Mouse (Mus musculus) liver (tissue): ENCODE data around the gene Tcf7l1.
A peak's percentile ranks its signal among the peaks of the same experiment; 100 is the strongest.

Experiments used
- DNase-seq: peaks from one replicate; pipeline ENCODE4 v3.0.0-alpha.2; 2020; ENCODE audit warnings: mixed read lengths

Tcf7l1 gene

GRCm38 (mm10) chr6:72788892-72789699 lies at the start of gene Tcf7l1:
Gene Tcf7l1 (minus strand): TSS chr6:72789254.
- DNase-seq, result peak; percentile 83

GRCm38 (mm10) chr6:72837756-72838155 lies 48.7 kb upstream of the Tcf7l1 start:
- no peak for DNase-seq

- DNase-seq, result no peak
Measured at GRCm38 (mm10) chr6:72834518-72834917, 45.5 kb upstream of the Tcf7l1 start.

- DNase-seq, result no peak
Measured at GRCm38 (mm10) chr6:72831858-72832257, 42.8 kb upstream of the Tcf7l1 start.

- DNase-seq, result peak; percentile 57
Measured at GRCm38 (mm10) chr6:72831276-72831675, 42.2 kb upstream of the Tcf7l1 start.

DNA sequence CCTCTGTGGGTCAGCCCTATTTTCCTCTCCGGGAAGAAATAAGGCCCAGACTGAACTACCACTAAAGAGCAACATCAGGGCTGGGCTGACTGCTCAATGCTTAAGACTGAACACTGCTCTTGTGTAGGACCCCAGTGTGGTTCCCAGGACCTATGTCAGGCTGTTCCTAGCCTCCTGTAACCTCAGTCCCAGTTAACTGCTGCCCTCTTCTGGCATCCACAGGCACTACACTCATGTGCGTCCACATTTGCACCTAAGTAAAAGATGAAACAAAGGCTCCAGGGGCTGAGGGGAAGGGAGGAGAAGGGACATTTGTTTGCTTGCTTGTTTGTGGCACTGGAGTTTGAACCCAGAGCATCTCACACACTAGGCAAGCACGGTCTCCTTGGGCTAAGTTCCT lies 39.8 kb upstream of the Tcf7l1 start:
- peak; percentile 52 for DNase-seq

DNA sequence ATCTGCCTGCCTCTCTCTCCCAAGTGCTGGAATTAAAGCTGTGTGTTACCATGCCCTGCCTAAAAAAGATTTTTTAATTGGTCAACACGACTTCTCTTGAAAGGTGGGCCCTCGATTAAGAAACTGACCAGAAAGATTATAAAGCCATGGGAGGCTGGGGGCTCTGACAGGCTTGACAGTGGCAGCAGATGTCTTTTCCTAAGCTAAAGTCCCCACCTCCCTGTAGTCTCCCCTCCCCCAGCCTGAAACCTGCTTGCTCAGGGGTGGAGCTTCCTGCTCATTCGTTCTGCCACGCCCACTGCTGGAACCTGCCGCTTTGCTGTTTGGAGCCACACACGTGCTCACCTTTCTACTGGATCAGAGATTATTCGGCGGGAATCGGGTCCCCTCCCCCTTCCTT lies 39.0 kb upstream of the Tcf7l1 start:
- peak; percentile 16 for DNase-seq

DNA sequence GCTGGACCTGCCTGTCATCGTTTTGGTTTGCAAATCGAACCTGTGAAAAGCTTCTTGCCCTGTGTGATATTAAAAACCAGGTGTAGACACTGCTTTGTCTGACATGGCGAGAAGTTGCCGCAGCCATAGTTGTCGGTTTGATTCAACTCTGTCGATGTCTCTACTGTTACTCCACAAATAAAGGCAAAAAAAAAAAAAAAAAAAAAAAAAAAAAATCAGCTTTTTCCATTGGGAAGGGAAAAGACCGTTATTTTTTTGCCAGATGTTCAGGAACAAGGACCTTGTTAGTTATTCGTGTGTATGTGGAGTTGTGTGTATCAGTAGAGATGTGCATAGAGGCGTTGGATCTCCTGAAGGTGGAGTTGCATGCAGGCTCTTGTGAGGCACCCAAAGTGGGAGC lies 36.7 kb upstream of the Tcf7l1 start:
- DNase-seq, result no peak

GRCm38 (mm10) chr6:72824971-72825737 lies 36.1 kb upstream of the Tcf7l1 start:
- peak; percentile 7 for DNase-seq

DNA sequence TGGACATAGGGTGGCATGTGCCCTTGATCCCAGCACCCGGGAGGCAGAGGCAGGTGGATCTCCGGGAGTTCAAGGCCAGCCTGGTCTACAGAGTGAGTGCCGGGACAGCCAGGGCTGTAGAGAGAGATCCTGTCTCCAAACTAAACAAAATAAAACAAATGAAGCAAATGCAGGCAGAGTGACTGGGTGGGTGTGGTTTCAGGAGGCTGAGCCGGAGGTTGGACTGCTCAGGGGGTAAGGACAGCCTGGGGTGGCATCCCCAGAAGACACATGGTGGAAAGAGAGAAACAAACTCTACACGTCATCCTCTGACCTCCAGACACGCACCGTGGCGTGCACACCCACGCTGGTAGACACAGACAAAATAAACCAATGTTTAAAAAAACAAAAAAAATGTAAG lies 24.4 kb upstream of the Tcf7l1 start:
- DNase-seq, result no peak

DNA sequence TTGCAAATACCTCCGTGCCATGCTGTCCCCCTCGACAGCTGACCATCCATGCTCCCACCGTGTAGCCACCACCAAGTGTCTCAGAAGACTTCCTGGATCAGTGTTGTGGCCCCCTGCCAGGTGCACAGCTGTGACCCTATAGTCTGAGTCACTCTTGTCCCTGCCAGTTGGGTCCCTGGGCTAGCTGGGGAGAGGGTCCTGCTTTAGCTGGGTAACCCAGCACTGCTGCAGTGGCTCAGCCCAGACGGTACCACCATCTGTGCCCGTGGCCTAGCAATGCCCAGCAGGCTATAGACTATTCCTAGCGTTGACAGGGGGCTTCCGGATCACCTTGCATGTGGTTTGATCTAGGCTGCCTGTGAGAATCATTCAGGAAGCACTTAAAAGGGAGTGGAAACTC lies 21.2 kb upstream of the Tcf7l1 start:
- no peak for DNase-seq

GRCm38 (mm10) chr6:72809522-72810149 lies 20.6 kb upstream of the Tcf7l1 start:
- DNase-seq, result no peak

DNA sequence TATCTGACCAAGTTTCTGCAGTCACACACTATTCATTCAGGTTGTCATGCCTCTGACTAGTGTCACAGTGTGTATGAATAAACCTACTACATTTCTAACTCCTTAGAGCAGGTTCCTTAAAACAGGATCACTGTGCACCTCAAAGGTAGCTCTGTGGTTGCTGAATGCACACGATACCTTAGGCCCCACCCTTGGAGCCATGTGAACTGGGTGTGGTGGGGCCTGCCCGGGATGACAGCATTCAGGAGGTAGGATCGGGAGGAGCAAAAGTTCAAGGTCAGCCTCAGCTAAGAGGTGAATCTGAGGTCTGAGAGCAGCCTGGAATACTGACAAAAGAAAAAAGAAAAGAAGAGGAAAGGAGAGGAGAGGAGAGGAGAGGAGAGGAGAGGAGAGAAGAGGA lies 19.3 kb upstream of the Tcf7l1 start:
- DNase-seq, result no peak

GRCm38 (mm10) chr6:72803669-72804068 lies 14.6 kb upstream of the Tcf7l1 start:
- DNase-seq, result no peak

GRCm38 (mm10) chr6:72802119-72802518 lies 13.1 kb upstream of the Tcf7l1 start:
- no peak for DNase-seq

GRCm38 (mm10) chr6:72800641-72801040 lies 11.6 kb upstream of the Tcf7l1 start:
- no peak for DNase-seq

- DNase-seq, result no peak
Measured at GRCm38 (mm10) chr6:72797763-72798162, 8.7 kb upstream of the Tcf7l1 start.

GRCm38 (mm10) chr6:72795444-72795843 lies 6.4 kb upstream of the Tcf7l1 start:
- no peak for DNase-seq

GRCm38 (mm10) chr6:72794870-72795269 lies 5.8 kb upstream of the Tcf7l1 start:
- no peak for DNase-seq

GRCm38 (mm10) chr6:72792641-72793040 lies 3.6 kb upstream of the Tcf7l1 start:
- no peak for DNase-seq

GRCm38 (mm10) chr6:72787948-72788891 lies 834 bp downstream of the Tcf7l1 start:
- peak; percentile 30 for DNase-seq

DNA sequence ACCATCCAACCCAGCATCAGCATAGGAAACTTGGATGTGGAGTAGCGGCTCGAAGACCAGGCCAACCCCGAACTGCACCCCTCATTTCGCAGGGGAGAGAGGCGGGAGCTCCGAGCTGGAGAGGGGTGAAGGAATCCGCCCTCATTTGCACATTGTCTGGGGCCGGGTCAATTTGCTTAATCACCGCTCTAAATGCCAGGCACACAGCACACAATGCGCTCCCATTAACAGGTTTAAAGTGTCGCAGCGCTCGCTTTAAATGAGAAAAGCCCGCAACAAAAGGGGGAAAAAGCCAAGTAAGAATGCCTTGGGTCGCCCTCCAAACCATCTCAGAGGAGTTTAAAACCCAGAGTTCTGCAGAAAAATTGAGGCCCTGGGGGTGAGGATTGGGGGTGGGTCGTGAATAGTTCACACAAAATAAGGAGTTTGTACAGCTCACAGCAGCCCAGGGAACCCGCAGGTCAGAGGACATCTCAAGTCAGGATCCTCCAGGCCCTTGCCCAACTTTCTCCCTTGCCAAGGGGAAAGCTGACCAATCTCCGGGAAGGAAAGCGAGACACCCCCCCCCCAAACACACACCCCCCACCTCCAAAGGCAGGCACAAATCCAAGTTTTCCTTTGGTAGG lies 1.6 kb downstream of the Tcf7l1 start:
- no peak for DNase-seq
